Mouse (Mus musculus) forelimb bud, embryonic 11.5 days (tissue): ENCODE results near the gene Ndufc2.
A peak's percentile ranks its signal among the peaks of the same experiment; 100 is the strongest.

Experiments used
- DNase-seq: peaks from one replicate; pipeline ENCODE4 v3.0.0-alpha.2; 2012; ENCODE audit warnings: low read depth, low spot score

Gene Ndufc2

DNA sequence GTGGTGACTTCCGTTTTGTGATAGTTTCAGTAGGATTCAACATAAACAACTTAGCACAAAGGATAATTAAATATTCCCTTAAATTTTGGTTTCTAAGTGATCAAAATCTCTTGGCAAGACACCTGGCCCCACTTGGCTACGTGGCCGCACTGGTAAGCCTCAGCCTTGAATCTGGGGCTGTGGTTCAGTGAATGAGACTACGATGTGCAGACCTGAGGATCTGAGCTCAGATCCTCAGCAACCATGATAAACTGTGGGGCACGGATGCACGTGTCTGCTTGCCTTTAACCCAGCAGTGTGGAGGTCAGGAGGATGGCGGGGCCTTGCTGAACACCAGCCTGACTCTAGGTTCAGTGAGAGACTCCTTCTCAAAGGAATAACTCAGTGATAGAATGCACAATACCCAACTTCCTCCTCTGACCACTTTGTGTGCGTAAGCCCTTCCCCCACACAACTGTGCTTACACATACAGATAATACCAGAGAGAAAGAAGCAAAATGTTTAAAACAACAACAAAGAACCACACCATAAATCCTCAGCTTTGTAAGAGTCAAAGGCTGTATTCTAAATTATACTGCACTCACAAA is 12.1 kb upstream of the Ndufc2 start:
- DNase-seq = no peak

DNA sequence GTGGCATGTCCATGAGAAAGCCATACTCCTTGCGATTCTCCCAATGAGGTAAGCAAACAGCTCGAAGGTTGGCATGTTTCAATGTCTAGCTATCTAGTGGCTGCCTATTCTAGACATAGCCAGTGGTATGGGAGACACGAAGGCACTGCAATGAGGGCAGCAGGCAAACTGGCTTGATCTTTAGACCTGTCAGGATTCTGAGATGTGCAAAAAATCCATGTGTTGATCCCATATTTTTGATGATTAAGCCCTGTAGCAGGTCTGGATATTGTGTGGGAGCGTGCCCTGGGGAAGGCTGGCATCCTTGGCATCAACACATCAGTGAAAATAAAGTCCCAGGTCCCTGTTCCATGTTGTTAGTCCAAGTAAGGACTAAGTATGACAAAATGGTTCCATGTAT is 11.3 kb upstream of the Ndufc2 start:
- DNase-seq = no peak

DNA sequence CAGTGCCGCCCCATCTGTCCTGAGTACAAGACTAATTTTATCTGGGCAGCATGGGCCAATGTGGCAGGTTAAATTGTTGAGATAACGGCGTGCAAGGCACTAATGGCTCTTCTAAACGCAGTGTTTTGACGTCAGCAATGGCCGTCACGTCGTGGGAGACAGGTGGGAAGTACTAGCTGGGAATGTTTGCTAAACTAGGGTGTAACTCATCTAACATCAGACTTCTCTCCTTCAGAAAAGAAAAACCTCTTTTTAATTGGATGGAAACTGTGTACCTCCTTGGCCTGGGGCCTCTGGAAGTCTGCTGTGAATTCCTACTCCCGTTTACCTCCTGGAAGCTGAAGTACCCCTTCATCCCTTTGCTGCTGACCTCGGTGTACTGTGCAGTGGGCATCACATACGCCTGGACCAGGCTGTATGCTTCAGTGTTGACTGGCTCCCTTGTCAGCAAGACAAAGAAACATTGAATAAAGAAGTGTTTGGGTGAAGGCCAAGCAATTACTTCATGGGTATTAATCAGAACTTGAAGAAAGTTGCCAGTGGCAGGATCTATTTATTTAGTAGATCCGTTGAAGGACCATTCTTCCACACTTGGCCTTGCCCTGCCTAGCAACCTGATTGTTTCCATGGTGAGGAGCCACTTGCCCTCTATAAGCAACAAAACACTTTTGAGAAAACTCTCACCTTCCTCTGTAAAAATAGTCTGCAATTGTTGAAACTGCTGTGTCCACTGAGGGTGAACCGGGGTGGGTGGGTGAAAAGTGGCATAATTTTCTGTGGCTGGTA is 8.3 kb upstream of the Ndufc2 start:
- DNase-seq = no peak

DNA sequence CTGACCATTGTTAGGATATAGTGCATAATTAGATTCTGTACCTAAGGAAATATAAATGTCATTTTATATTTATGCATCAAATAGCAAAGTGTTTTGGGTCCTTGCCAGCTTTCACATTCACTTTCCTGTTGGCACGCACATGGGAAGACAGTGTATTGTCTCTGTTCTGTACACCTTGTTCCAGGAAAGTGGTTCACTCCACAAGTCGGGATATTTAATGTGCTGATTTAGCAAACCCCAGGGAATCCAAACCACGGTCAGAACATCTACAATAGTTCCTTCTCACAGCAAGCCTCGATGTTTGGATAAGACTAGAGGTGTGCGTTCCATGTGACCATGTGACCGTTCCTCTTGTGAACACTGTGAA is 7.7 kb upstream of the Ndufc2 start:
- no peak for DNase-seq

DNA sequence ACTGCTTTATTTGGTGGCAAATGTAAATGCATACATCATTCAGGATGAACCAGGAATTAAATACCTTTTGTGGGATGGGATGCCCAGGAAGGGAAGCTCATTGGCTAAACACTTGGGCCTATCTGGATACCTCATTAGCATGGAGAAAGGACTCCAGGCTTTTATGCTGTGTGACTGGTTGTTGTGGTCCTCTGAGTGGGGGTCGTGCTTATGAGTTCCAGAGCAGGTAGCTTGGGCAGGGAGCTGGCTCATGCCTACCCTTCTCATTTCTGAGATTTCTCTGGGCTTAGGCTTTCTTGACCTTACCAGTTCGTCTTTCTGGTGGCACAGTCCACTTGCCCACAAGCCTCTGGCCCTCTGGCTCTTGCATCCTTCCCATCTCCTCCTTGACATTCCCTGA is 5.4 kb upstream of the Ndufc2 start:
- no peak for DNase-seq

DNA sequence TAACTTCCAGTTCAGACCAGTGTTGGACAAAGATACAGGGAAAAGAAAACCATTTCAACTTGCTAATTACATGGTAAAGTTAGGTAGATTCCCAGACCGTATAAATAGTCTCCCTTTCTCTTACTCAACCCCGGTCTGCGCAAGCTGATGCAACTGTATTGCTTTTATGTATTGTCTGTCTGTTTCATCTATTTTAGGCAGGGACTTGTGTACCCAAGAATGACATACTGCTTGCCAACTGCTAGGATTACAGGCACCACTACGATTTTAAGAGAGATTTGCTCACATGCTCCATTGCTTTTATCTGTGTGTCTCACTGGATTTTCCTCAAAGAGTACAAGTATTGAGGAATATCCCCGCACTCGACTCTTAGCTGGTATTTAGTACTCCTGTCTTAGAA is 860 bp upstream of the Ndufc2 start:
- DNase-seq = no peak

DNA sequence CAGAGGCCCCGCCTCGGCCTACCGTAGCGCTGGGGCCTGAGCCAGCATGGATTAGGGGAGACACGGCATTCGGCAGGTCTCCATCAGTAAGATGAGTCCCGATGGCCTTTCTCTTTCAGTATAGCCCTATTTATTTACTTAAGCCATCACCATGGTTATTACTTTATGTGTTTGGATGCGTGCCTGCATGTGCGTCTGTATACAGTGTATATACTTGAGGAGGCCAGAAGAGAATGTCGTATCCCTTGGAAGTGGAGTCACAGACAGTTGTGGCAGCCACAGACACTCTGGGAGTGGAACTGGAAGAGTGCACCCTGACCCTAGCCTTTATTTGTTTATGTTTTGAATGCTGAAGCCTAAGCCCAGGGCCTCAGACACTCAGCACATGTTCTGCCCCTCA is 7.3 kb downstream of the Ndufc2 start:
- DNase-seq = no peak

DNA sequence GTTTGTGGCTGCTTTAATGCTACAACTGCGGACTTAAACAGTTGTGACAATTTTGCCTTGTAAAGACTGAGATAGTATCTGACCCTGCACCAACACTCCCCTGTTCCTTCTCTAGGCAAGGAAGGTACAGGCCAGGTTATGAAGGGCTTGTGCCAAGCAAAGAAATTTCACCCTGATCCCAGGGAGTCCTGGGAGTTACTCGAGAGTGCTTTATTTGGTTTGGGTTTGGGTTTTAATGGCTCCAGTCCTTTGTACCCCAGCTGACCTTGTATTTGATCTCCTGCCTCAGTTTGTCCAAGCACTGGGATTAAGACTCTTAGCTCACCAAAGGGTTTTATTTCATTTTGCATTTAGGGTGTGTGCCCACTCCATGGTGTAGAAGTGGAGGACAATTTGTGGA is 11.3 kb downstream of the Ndufc2 start:
- no peak for DNase-seq

DNA sequence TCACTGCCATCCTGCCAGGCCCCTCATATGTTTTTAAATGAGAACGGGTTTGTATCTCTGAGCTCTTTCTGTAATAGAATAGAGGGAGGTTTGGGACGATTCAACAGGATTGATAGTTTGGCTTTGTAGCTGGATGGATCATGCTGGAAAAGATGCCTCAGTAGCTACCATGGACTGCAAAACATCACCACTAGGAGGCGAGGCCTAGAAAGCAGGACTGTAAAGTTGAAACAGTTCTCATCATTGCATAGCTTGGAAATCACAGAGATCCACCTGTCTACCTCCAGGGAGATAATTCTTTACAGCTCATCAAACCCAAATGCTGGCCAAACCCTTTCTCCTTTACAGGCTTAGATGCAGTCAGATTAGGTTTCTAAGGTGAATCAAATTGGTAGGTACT is 11.8 kb downstream of the Ndufc2 start:
- no peak for DNase-seq

DNA sequence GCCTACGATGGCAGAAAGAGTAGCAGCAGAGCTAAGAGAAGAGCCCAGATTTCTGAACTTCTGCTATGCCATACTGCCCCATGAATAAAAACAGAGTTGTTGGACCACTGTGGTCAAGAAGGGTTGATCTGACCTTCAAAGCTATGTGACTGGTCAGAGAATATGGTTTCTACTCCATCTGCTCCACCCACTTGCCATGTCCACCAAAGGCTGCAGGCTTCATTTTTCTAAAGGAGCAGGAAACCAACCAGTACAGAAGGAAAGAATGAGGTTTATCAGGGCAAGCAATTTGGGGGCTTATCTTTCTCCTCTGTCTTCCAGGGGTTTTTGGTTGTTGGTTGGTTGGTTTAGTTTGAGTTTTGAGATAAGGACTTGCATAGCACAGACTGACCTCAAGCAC is 14.2 kb downstream of the Ndufc2 start:
- DNase-seq = no peak

DNA sequence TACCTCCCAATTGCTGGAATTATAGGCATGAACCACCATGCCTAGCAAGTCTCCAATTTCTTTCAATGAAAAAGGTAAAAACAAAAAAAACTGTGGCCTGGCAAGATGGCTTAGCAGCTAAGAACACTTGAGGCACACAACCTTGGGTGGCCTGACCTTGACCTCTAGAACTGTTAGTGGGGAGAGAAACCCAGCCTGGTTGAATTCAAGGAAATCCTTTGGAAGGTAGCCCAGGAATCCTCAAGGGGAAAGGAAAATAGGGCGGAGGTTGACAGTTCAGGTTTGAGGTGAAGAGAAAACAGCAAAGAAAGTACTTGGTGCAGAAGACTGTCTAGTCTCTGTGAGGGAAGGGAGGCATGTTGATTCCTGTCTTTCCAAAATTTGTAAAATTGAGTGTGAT is 14.6 kb downstream of the Ndufc2 start:
- no peak for DNase-seq

DNA sequence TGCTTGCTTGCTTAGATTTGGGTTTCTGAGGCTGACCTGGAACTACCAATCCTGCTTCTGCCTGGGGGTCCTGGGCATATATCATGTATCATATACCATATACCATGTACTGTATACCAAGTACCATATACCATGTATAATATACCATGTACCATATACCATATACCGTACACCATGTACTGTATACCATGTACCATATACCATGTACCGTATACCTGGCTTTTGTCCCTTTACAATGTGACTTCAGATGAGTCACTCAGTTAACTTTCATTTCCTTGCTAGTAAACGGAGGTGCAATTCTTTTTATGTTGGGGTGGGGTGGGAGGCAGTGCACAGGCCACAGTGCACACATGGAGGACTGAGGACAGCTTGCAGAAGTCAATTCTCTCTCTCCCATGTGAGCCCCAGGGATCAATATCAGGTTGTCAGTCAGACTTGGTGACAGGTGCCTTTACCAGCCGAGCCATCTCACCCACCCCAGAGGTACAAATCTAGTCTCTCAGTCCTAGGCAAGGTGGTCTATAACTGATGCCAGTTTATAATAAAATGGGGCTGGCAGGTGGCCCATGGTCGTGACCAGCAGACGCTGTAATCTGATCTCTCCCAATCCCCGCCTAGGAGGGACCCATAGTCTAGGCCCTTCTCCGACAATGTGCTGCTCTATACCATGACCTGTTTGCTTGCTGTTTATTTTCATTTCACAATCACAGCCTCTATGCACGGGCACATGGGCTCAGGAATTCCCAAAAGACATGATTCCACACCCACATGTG is 15.3 kb downstream of the Ndufc2 start:
- no peak for DNase-seq

DNA sequence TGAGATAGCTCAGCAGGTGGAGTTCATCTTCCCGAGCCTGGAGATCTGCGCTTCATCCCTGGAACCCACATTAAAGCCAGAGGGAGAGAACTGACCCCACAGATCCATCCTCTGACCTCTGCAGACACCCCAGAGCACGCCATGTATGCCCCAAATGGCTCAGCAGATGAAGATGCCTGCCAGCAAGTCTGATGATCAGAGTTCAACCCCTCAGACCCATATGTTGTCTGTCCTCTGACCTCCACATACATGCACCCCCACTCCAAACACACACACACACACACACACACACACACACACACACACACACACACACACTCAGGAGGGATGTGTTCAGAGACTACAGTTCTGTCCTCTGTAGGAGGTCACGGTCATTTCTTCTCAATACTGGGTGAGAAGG is 16.7 kb downstream of the Ndufc2 start:
- no peak for DNase-seq

DNA sequence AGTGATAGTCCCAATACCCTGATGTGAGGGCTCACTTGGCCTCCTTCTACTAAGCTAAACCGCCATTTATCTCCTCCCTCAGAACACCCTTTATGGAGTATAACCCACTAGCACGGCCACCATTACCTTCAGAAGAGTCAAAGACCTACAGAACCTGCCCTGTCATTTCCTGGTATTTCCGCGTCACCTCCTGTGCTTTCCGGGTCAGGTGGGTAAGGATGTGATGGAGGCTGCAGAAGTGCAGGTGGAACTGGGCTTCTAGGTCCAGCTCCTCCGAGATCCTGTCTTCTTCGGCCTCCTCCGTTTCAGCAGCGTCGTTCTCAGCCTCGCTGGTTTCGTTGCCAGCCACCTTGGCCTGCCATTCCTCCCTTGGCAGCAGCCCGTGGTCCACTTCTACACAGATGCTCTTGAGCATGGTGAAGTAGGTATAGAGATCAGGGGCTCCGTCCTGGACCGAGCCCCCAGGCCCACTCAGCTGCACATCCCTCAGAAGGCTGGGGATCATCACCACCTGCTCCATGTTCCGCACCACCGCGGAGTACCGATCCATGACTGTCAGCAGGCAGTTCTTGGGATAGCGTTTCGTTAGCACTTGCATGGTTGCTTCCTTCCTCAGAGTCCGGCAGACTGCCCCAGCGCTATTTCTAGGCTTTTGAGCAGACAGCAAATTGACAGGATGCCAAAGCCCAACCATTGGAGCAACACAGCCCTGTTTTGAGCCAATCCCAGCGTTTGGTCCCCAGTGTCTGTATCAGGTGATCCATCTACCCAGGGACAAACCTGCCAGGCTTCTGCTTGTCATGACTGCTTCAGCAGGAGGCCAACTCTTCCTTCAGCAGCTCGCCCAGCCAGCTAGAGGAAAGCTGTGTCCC is 17.3 kb downstream of the Ndufc2 start, which contains the start of gene Thrsp:
Thrsp (minus strand) TSS at position 825 of the 872 bp plus-strand sequence.
- DNase-seq = no peak

DNA sequence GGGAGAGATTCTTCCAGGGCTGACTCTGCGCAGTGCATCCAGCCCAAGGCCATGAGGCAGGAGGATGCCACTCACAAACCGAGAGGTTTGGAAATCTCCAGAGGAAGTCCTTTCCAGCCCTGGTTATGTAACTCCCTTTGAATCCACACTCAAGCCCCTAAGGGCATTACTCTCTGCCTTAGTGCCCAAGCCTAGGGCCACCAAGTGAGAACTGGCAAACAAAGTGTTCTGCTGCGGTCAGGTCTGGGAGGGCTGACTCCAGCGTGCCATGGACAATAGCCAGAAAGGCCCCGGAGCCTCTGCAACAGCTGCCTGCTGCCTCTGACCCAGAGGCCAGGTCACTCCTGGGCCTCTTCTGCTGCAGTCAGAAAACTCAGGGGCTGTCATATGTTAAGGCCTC is 18.9 kb downstream of the Ndufc2 start:
- no peak for DNase-seq

DNA sequence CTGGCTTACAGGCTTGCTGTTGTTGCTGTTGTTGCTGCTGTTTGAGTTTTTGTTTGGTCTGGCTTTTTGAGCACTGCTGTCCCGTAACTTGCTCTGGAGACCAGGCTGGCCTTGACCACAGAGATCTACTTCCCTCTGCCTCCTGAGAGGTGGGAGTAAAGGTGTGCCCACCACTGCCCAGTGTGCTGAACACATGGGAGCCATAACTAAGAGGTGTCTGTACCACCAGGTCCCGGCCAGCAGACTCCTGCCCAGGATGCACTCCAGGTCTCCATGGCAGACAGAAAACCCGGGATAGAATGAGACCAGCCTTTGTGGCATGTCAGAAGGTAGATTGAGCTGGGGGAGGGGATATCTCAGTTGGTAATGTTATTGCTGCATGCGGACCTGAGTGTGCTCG is 19.4 kb downstream of the Ndufc2 start:
- DNase-seq = no peak

DNA sequence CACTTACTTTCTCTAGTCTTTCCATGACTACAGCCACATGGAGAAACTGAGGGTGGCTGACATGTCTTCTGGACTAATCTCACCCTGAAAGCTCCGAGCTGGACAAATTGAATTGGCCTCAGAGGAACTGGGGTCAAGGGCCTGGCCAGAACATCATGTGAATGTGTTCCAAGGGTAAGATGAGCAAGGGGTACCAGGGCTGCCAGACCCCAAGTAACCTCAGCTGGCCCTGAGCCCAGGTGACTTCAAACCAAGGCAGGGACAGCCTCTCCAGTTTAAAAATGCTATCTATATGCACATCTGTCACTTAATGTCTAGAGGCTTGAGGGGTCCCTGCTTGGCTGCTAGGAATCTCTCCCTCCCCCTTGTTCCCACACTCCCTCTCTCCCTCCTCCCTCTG is 20.6 kb downstream of the Ndufc2 start:
- DNase-seq = no peak

DNA sequence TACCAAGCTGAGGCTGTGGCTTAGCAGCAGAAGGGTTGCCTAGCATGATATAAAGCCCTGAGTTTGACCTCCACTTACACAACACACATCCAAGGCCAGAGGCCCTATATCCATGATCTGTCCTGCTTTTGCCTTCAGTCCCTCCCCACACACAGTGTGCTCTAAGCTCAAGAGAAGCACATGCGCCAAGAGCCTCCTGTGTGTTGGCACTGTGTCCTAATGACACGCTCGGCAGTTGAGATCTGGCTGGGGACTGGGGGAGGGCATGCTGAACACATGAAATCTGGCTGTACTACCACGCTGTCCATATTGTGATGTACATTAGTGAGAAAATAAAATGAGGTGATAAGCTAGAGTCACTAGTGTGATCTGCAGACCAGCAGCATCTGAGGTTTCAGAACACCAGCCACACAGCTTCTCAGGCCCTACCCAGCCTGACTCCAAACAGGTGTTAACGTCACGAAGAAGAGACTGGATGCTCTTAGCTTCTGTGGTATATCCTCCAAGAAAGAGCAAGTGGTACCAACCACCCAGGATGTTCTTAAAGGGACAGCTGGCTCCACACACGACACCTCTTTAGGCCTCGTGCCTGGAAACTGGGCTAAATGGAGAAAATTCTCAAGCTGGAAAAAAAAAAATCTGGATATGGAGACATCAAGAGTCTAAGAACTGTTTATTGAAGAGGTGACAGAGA is 21.3 kb downstream of the Ndufc2 start:
- DNase-seq = no peak

DNA sequence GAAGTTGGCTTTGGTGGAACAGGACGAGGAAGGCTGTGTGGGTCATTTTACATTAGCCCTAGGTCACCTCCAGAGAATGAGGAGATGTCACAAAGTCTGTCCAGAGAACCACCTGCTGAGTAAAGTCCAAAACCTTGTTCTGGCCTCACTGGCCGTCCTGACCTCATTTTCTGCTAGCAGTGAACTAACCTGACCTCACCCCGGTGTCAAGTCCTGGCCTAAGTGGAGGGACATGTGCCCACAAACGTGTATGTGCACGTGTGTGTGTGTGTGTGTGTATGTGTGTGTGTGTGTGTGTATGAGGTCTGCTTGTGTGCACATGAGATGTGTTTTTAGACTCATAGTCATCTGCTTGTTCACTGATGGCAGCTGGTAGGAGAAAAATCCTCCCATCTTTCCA is 24.0 kb downstream of the Ndufc2 start:
- no peak for DNase-seq

DNA sequence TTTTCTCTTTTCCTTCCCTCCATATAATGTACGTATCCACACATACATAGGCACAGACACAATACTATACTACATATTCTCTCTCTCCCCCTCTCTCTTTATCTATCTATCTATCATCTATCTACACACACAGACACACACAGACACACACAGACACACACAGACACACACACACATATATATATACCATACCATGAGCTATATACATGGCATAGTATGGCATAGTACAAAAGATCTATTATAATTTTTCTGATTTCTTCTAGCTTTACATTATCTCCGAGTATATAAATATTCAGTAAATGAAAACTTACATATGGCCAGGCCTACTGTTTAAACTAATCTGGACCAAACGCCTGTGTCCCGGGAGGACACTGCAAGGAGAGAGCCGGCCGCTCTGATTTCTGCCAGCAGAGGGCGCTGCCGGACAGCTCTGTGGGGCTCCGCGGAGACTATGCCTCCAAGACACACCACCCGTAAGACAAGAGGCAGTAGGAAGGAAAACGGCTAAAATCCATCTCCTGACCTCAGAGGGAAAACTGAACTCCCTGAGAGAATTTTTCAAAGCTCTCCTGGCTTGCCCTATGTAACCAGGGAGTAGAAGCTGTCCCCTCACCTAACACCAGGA is 24.9 kb downstream of the Ndufc2 start:
- peak; percentile 82 for DNase-seq

DNA sequence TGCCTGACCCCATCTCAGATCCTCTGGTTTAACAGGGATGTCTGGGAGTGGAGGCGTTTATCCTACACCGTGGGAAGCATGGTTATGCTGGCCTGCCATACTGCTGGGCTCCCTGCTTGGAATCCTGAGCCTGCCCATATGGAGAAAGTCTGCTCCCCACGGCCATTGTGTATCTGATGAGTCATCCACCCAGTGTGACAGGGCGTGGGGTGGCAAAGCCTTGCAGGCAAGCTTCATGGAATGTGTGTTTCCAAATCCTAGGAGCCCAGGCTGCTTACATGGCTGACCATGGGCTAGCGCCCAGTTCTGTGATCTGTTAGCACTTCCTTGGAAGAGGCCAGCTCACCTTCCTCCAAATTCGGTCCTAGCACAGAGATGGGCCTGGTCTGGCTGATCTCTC is 26.8 kb downstream of the Ndufc2 start:
- DNase-seq = no peak
